Mouse (Mus musculus) left cerebral cortex, adult 2 months (tissue): ENCODE measurements around the gene Pip5k1c. TPM values are rescaled to one million over a fixed set of nuclear protein-coding genes. Genes with fewer than 3 reads are reported as not detected.

Experiments used
- DNase-seq, 2 experiments: peaks; one replicate each; pipeline ENCODE4 v3.0.0; 2021 to 2022; ENCODE audit warnings: low spot score in 2 of 2, mixed read lengths in 1 of 2; ENCODE audit errors: extremely low spot score in 1 of 2
- H3K27ac ChIP-seq: fragments of 200-600 bp; 2 replicates; pipeline ENCODE4 v1.8.1; 2022
- H3K4me3 ChIP-seq: fragments of 200-600 bp; 2 replicates; pipeline ENCODE4 v1.8.1; 2022
- CTCF ChIP-seq: fragments of 200-600 bp; IDR thresholded peaks from 2 replicates; pipeline ENCODE4 v1.8.1; 2022; ENCODE audit warnings: antibody characterized with exemption, mild to moderate bottlenecking, moderate library complexity
- intact Hi-C: fragments of 180-260 bp; cut with DNase I; formaldehyde crosslinking; loops from one replicate; pipeline ENCODE4 v1.15.1; 2025
- long read RNA-seq, 2 experiments: library from polyadenylated mRNA; stranded (forward); transcript quantifications; one replicate each; pipeline ENCODE4 v2.0.0; 2021; ENCODE audit warnings: borderline mapping rate in 2 of 2
- total RNA-seq, 2 experiments: library from RNA; stranded (reverse); gene quantifications; 2 replicates each; pipeline ENCODE4 v1.2.3; 2021

Pip5k1c gene
- total RNA-seq: 100 to 1,000 TPM; 431 TPM
- long read RNA-seq, experiment 1, full-length matches to known transcripts: 476 of 656 reads
- long read RNA-seq, experiment 1, partial matches to known transcripts: 78 of 656 reads
- long read RNA-seq, experiment 1, other reads (novel, unspliced or antisense): 102 of 656 reads
- long read RNA-seq, experiment 2, full-length matches to known transcripts: 466 of 635 reads
- long read RNA-seq, experiment 2, partial matches to known transcripts: 89 of 635 reads
- long read RNA-seq, experiment 2, other reads (novel, unspliced or antisense): 80 of 635 reads

GRCm38 (mm10) chr10:81292554-81293333 is at the start of gene Pip5k1c:
Gene Pip5k1c, plus strand, starts transcription at chr10:81292963.
- Histone ChIP-seq H3K4me3 (peak within 1 kb of the TSS; percentile 96), H3K27ac (peak within 1 kb of the TSS; percentile 98)
- intact Hi-C loops: no loop called here
- peak; percentile 85 for TF ChIP-seq CTCF
- DNase-seq: peak; percentile 99 to 100

GRCm38 (mm10) chr10:81244146-81244545 is 48.6 kb upstream of the Pip5k1c start:
- H3K27ac ChIP-seq: no peak overlapping the region
- intact Hi-C loops: no loop called here
- DNase-seq: no peak
- no peak for TF ChIP-seq CTCF
- H3K4me3 ChIP-seq: no peak overlapping the region

- Histone ChIP-seq H3K27ac (peak overlapping the region; percentile 65; the same call in 1 of the 2 replicates), H3K4me3 (no peak overlapping the region)
- DNase-seq: peak in 1 of 2 experiments; percentile 88
- TF ChIP-seq CTCF: peak; percentile 98
- intact Hi-C loops: no loop called here
Measured at GRCm38 (mm10) chr10:81244595-81244994, 48.2 kb upstream of the Pip5k1c start.

DNA sequence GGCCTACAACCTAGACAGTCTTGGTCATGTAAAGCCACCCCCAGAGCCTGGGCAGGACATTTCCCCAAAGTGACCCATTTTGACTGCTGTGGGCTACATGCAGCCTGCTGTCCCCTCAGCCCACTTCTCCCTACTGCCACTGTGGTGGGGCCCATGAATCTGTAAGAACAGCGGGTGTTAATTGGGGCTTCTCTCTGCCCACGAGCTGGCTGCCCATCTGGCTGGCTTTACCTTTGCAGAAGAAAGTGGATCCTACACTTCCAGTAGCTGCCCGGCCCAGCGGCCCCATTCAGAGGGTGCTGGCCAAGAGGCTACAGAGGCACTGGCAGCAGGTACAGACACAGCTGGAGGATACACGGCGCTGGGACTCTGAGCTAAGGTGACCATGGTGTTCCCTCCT is 47.6 kb upstream of the Pip5k1c start:
- intact Hi-C loops: no loop called here
- DNase-seq: no peak

GRCm38 (mm10) chr10:81247804-81248203 is 45.0 kb upstream of the Pip5k1c start:
- Histone ChIP-seq H3K27ac (no peak overlapping the region), H3K4me3 (no peak overlapping the region)
- no peak for DNase-seq
- intact Hi-C loops: no loop called here
- TF ChIP-seq CTCF: no peak

More for the DNA sequence above, 47.6 kb upstream of the Pip5k1c start:
- Histone ChIP-seq H3K4me3 (no peak overlapping the region), H3K27ac (peak overlapping the region; percentile 65; the same call in 1 of the 2 replicates)
- no peak for TF ChIP-seq CTCF

DNA sequence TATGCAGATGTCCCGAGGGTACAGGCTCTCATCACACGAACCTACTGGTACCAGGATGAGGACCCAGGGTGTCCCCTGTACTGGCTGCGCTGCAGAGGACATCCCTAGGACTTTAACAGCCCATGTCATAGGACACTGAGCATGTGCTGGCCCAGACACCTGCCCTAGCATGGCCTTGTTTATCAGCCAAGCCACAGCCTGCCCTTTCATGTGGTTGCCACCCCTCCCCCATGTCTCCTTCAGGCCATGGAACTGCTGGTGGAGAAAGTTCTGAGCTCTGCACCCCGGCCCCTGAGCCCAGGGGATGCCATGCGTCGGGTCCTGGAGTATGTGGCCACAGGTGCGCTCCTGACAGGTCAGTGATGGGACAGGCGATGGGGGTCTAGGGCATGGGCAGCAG is 43.3 kb upstream of the Pip5k1c start:
- no peak for DNase-seq

GRCm38 (mm10) chr10:81252424-81253419 is 40.0 kb upstream of the Pip5k1c start, which contains the start of gene Matk:
Gene Matk, plus strand, starts transcription at chr10:81252935.
- Histone ChIP-seq H3K4me3 (peak within 1 kb of the TSS; percentile 53), H3K27ac (peak within 1 kb of the TSS; percentile 100)
- intact Hi-C loops: loop anchor here (2.0 kb wide), 1 partner anchor 22 kb away; the partner anchor contains the start of gene Atcay
- DNase-seq: peak; percentile 89 to 92
- TF ChIP-seq CTCF: peak; percentile 28

More for the DNA sequence above, 43.3 kb upstream of the Pip5k1c start:
- intact Hi-C loops: no loop called here
- Histone ChIP-seq H3K27ac (no peak overlapping the region), H3K4me3 (no peak overlapping the region)
- TF ChIP-seq CTCF: no peak

GRCm38 (mm10) chr10:81254886-81255285 is 37.9 kb upstream of the Pip5k1c start:
- intact Hi-C loops: no loop called here
- TF ChIP-seq CTCF: no peak
- H3K27ac ChIP-seq: peak overlapping the region; percentile 100
- no peak for DNase-seq
- H3K4me3 ChIP-seq: no peak overlapping the region

DNA sequence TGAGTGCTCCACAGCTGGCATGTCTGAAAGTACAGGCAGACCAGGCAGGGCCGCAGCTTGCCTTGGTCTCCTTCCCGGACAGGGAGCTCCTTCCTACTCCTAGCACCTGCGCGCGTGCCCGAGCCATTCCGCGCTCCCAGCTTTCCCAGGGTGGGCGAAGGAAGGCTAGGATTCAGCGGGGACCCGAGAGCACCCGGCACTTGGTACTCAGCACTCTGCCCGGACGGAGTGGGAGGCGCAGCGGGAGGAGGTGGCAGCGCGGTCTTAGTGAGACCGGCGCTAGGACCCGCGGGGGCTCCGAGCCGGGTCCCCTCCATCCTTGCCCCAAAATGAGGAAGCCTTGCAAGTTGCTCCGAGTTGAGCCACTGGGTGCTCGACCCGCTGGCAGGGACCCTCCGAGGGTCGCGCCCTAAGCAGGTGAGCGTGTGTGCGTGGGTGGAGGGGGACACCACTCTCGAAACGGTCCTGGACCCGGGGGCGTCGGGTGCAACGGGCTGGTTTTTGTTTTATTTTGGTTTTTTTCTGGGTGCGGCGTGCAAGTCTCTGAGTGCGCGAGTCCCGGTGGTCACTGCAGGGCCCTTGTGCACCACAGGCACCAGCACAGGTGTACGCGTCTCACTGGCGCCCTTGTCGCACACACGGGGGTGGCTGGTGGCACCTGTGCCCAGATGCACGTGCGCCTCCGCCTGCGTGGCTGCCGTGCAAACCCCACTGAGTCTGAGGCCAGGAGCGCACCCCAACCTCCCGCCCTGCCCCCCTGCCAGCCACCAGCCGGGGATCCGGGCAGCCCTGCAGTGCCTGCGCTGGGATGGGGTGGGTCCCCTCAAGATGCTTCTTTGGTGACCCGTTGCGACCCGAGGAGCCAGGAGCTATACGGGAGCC is 35.4 kb upstream of the Pip5k1c start:
- H3K4me3 ChIP-seq: peak overlapping the region; percentile 59
- peak overlapping the region; percentile 95 for H3K27ac ChIP-seq
- intact Hi-C loops: no loop called here
- peak; percentile 63 to 67 for DNase-seq
- no peak for TF ChIP-seq CTCF

- no peak for DNase-seq
- no peak for TF ChIP-seq CTCF
- intact Hi-C loops: no loop called here
- Histone ChIP-seq H3K27ac (peak overlapping the region; percentile 95), H3K4me3 (peak overlapping the region; percentile 59)
Measured at GRCm38 (mm10) chr10:81259225-81259884, 33.4 kb upstream of the Pip5k1c start.
